In genomic region chr16:94579348-94579747, GRCm38 (mm10) we compare ENCODE assay signal across 15 mouse cellular contexts.
"Had no signal": no experiment of that assay in that cellular context is flagged by ENCODE, and none has a peak within 500 bp of the region (broad histone marks: within the 10 kb centered on the region; RNA-seq: fewer than 3 reads in every experiment).

No protein-coding gene starts in this region.

- H3K27ac ChIP-seq: layer of hippocampus, adult 2 months; limb, embryonic 13.5 days; liver, embryonic 15.5 days; midbrain, embryonic 13.5 days had no signal

- H3K4me3 ChIP-seq: layer of hippocampus, adult 2 months; limb, embryonic 13.5 days; liver, embryonic 15.5 days; midbrain, embryonic 13.5 days had no signal

- H3K4me2 ChIP-seq: limb, embryonic 13.5 days; liver, embryonic 15.5 days; midbrain, embryonic 13.5 days had no signal

- DNase-seq: kidney, adult 8-10 months; kidney, postnatal 4 days; left cerebral cortex, postnatal 4 days; lung, adult 2 months; lung, postnatal 4 days; right cerebral cortex, postnatal 4 days; spleen, adult 18-20 months; thymus, adult 18-20 months; thymus, postnatal 14 days had no signal

- H3K9ac ChIP-seq: limb, embryonic 13.5 days; liver, embryonic 15.5 days; midbrain, embryonic 13.5 days had no signal

- ATAC-seq: intestine, postnatal 0 days; lung, postnatal 0 days; midbrain, embryonic 13.5 days had no signal

- H3K36me3 ChIP-seq: limb, embryonic 13.5 days; midbrain, embryonic 13.5 days had no signal

- H3K27me3 ChIP-seq: limb, embryonic 13.5 days; liver, embryonic 15.5 days; midbrain, embryonic 13.5 days had no signal

- H3K9me3 ChIP-seq: limb, embryonic 13.5 days; liver, embryonic 15.5 days; midbrain, embryonic 13.5 days had no signal
